Mouse (Mus musculus) midbrain, embryonic 14.5 days (tissue): ENCODE data around the gene Tomm20l. TPM values are rescaled to one million over a fixed set of nuclear protein-coding genes. Genes with fewer than 3 reads are reported as not detected.

Experiments
- ATAC-seq: fragments of 200-750 bp; cut with Nextera tagmentation; 2 replicates; pipeline ENCODE4 v1.8.0; 2017; ENCODE audit warnings: moderate number of reproducible peaks, moderate library complexity; ENCODE audit not compliant: low FRiP score, low TSS enrichment
- DNase-seq: peaks from one replicate; pipeline ENCODE4 v3.0.0-alpha.2; 2015
- H3K27ac ChIP-seq: fragments of 300-500 bp; sonication (generic); replicated peaks from 2 replicates; pipeline ENCODE4 v1.5.1; 2014; ENCODE audit warnings: mild to moderate bottlenecking, low read depth, low read length, moderate library complexity
- H3K27me3 ChIP-seq: fragments of 300-500 bp; sonication (generic); 2 replicates; pipeline ENCODE4 v1.6.1; 2014; ENCODE audit warnings: low read length, control low read depth, mixed read lengths; ENCODE audit not compliant: control insufficient read depth, insufficient read depth
- H3K36me3 ChIP-seq: fragments of 300-500 bp; sonication (generic); 2 replicates; pipeline ENCODE4 v1.6.1; 2014; ENCODE audit warnings: low read length, control low read depth; ENCODE audit not compliant: control insufficient read depth, insufficient read depth
- H3K4me1 ChIP-seq: fragments of 300-500 bp; sonication (generic); 2 replicates; pipeline ENCODE4 v1.6.1; 2014; ENCODE audit warnings: mild to moderate bottlenecking, antibody characterized with exemption, low read length, control low read depth; ENCODE audit not compliant: control insufficient read depth, insufficient read depth
- H3K4me2 ChIP-seq: fragments of 300-500 bp; sonication (generic); 2 replicates; pipeline ENCODE4 v1.6.1; 2014; ENCODE audit warnings: mild to moderate bottlenecking, low read length, moderate library complexity
- H3K4me3 ChIP-seq: fragments of 300-500 bp; sonication (generic); replicated peaks from 2 replicates; pipeline ENCODE4 v1.5.1; 2014; ENCODE audit warnings: low read depth, low read length
- H3K9ac ChIP-seq: fragments of 300-500 bp; sonication (generic); replicated peaks from 2 replicates; pipeline ENCODE4 v1.6.1; 2014; ENCODE audit warnings: mild to moderate bottlenecking, low read length, moderate library complexity
- H3K9me3 ChIP-seq: fragments of 300-500 bp; sonication (generic); 2 replicates; pipeline ENCODE4 v1.6.1; 2016; ENCODE audit warnings: low read length, control low read depth, mixed read lengths; ENCODE audit not compliant: control insufficient read depth
- whole genome bisulfite sequencing: fragments of 180-500 bp; shearing (Covaris S2); extraction: QIAGEN DNeasy Blood & Tissue Kit; methylation state at CpG from one replicate; pipeline ENCODE4 v1.1.7; 2014; 5-methylcytosine and 5-hydroxymethylcytosine counted together
- polyA plus RNA-seq: library from polyadenylated mRNA; unstranded; fragments of >200 nt; fragmentation: Nextera tagmentation; extraction: Ambion mirVana; gene quantifications from 2 replicates; pipeline ENCODE4 v1.2.1, GENCODE M21; 2014

Tomm20l gene
- polyA plus RNA-seq, 1 experiment from 2014 or later, result not detected

DNA sequence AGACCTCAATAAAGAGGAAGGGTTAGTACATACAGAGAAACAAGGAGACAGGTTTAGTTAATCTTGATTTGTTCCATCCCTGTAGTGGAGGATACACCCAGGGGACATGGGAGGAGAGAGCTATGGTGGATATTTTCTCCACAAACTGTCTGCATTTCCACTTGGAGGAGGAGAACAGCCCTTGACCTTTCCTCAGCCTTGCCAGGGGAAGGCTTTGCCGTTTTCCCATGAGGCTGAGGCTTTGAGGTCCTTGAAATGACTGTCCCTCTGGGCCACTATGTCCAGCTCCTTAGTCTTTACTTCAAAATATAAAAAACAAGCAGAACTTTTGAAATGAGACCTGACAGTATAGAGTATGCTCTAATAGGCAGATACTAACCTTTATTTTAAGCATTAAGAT lies 58.7 kb downstream of the Tomm20l start:
- H3K4me2 ChIP-seq, result no peak overlapping the region
- no peak for DNase-seq
- H3K4me1 ChIP-seq, result no peaks in the 10 kb centered on the region
- no peak overlapping the region for H3K9ac ChIP-seq
- H3K9me3 ChIP-seq, result no peaks in the 10 kb centered on the region
- no peak for ATAC-seq
- H3K27me3 ChIP-seq, result no peaks in the 10 kb centered on the region
- 97% methylated on average over 1 of the region's 1 CpGs for WGBS
- no peak overlapping the region for H3K27ac ChIP-seq
- no peak overlapping the region for H3K4me3 ChIP-seq
- H3K36me3 ChIP-seq, result peaks cover 65% of the 10 kb centered on the region

Other genes starting within 250 kb of the Tomm20l start
- gene Actr10, start 173.6 kb upstream of the Tomm20l start, polyA plus RNA-seq, result 217 and 257 TPM in 2 replicates
- gene Psma3, start 136.8 kb upstream of the Tomm20l start, polyA plus RNA-seq, result 552 and 556 TPM in 2 replicates
- gene Arid4a, start 95.4 kb upstream of the Tomm20l start, polyA plus RNA-seq, result 42.3 and 44.7 TPM in 2 replicates
- 106 and 114 TPM in 2 replicates for gene Timm9, start 25.3 kb downstream of the Tomm20l start, polyA plus RNA-seq
- 11.6 and 18.0 TPM in 2 replicates for gene 2700049A03Rik, start 25.4 kb downstream of the Tomm20l start, polyA plus RNA-seq
- 34.6 and 35.8 TPM in 2 replicates for gene Dact1, start 198.5 kb downstream of the Tomm20l start, polyA plus RNA-seq